Mouse (Mus musculus): ENCODE data around the gene Sparcl1.

Gene Sparcl1

GRCm38 (mm10) chr5:104113491-104114172 lies at the start of gene Sparcl1:
Gene Sparcl1 (minus strand): TSS chr5:104113733.
- DNase-seq (ENCODE audit: low spot score in 2 of 2): peak; percentile 79 to 91

- DNase-seq (ENCODE audit: low spot score in 2 of 2): peak; percentile 68 to 70
These were observed 47.9 kb upstream of the Sparcl1 start for GRCm38 (mm10) chr5:104161390-104161789.

- no peak for DNase-seq (ENCODE audit: low spot score in 2 of 2)
These were observed 47.0 kb upstream of the Sparcl1 start for GRCm38 (mm10) chr5:104160581-104160980.

- peak; percentile 18 to 34 for DNase-seq (ENCODE audit: low spot score in 2 of 2)
These were observed 45.0 kb upstream of the Sparcl1 start for GRCm38 (mm10) chr5:104158332-104159052.

- DNase-seq (ENCODE audit: low spot score in 2 of 2): peak; percentile 19 to 26
These were observed 44.2 kb upstream of the Sparcl1 start for GRCm38 (mm10) chr5:104157701-104158100.

- no peak for DNase-seq (ENCODE audit: low spot score in 2 of 2)
These were observed 36.7 kb upstream of the Sparcl1 start for GRCm38 (mm10) chr5:104150196-104150595.

GRCm38 (mm10) chr5:104149349-104149748 lies 35.8 kb upstream of the Sparcl1 start:
- peak in 1 of 2 experiments; percentile 35 for DNase-seq (ENCODE audit: low spot score in 2 of 2)

GRCm38 (mm10) chr5:104144057-104144456 lies 30.5 kb upstream of the Sparcl1 start:
- DNase-seq (ENCODE audit: low spot score in 2 of 2): no peak

GRCm38 (mm10) chr5:104141067-104141466 lies 27.5 kb upstream of the Sparcl1 start:
- DNase-seq (ENCODE audit: low spot score in 2 of 2): no peak

- no peak for DNase-seq (ENCODE audit: low spot score in 2 of 2)
These were observed 24.5 kb upstream of the Sparcl1 start for GRCm38 (mm10) chr5:104137920-104138541.

- no peak for DNase-seq (ENCODE audit: low spot score in 2 of 2)
These were observed 20.2 kb upstream of the Sparcl1 start for GRCm38 (mm10) chr5:104133752-104134151.

- no peak for DNase-seq (ENCODE audit: low spot score in 2 of 2)
These were observed 18.0 kb upstream of the Sparcl1 start for GRCm38 (mm10) chr5:104131544-104131943.

- no peak for DNase-seq (ENCODE audit: low spot score in 2 of 2)
These were observed 17.4 kb upstream of the Sparcl1 start for GRCm38 (mm10) chr5:104130891-104131290.

GRCm38 (mm10) chr5:104128281-104129031 lies 14.9 kb upstream of the Sparcl1 start:
- peak; percentile 75 to 76 for DNase-seq (ENCODE audit: low spot score in 2 of 2)

- no peak for DNase-seq (ENCODE audit: low spot score in 2 of 2)
These were observed 13.8 kb upstream of the Sparcl1 start for GRCm38 (mm10) chr5:104127351-104127750.

GRCm38 (mm10) chr5:104126561-104127320 lies 13.2 kb upstream of the Sparcl1 start:
- peak; percentile 69 to 72 for DNase-seq (ENCODE audit: low spot score in 2 of 2)

GRCm38 (mm10) chr5:104124016-104124658 lies 10.6 kb upstream of the Sparcl1 start:
- DNase-seq (ENCODE audit: low spot score in 2 of 2): no peak

- peak; percentile 68 to 70 for DNase-seq (ENCODE audit: low spot score in 2 of 2)
These were observed 2.4 kb upstream of the Sparcl1 start for GRCm38 (mm10) chr5:104115890-104116289.

- peak; percentile 88 to 90 for DNase-seq (ENCODE audit: low spot score in 2 of 2)
These were observed 1.6 kb upstream of the Sparcl1 start for GRCm38 (mm10) chr5:104115118-104115517.

- no peak for DNase-seq (ENCODE audit: low spot score in 2 of 2)
These were observed 1.0 kb downstream of the Sparcl1 start for GRCm38 (mm10) chr5:104112511-104112910.

- peak in 1 of 2 experiments; percentile 70 for DNase-seq (ENCODE audit: low spot score in 2 of 2)
These were observed 1.5 kb downstream of the Sparcl1 start for GRCm38 (mm10) chr5:104112016-104112415.
